Mouse (Mus musculus) olfactory bulb, adult 2 months (tissue): ENCODE results near the gene Mtrex.

Experiments
- CTCF ChIP-seq: fragments of 200-500 bp; IDR thresholded peaks from 2 replicates; pipeline ENCODE4 v1.5.1; 2012; ENCODE audit warnings: low read depth, mild to moderate bottlenecking, low read length, moderate library complexity; ENCODE audit not compliant: insufficient read depth
- POLR2A ChIP-seq: fragments of 200-500 bp; IDR thresholded peaks from 2 replicates; pipeline ENCODE4 v1.6.1; 2012; ENCODE audit warnings: mild to moderate bottlenecking, low read depth, low read length, moderate library complexity; ENCODE audit not compliant: insufficient read depth

- TF ChIP-seq CTCF (no peak), POLR2A (no peak)
Observed at GRCm38 (mm10) chr13:112967267-112967666, 40.1 kb upstream of the Mtrex start.
